Mouse (Mus musculus) ES-Bruce4 (cell line): Measurements from ENCODE around the gene Kdm7a.

ENCODE experiments used
- CTCF ChIP-seq: IDR thresholded peaks from one replicate; pipeline ENCODE4 v1.8.1; 2011; ENCODE audit warnings: low read depth, low read length
- EP300 ChIP-seq: IDR thresholded peaks from 2 replicates; pipeline ENCODE4 v1.6.1; 2011; ENCODE audit warnings: low read depth, low read length; ENCODE audit not compliant: insufficient read depth
- POLR2A ChIP-seq: IDR thresholded peaks from one replicate; pipeline ENCODE4 v1.8.1; 2011; ENCODE audit warnings: low read length; ENCODE audit not compliant: insufficient read depth

GRCm38 (mm10) chr6:39106812-39107211 lies 99.8 kb downstream of the Kdm7a start:
- no peak for TF ChIP-seq EP300
- peak; percentile 35 for TF ChIP-seq CTCF
- no peak for TF ChIP-seq POLR2A
